Mouse (Mus musculus) liver, embryonic 16.5 days (tissue): Measurements from ENCODE around the gene Pitpnc1. TPM values are rescaled to one million over a fixed set of nuclear protein-coding genes. Genes with fewer than 3 reads are reported as not detected.

Source experiments
- ATAC-seq: fragments of 200-750 bp; cut with Nextera tagmentation; 2 replicates; pipeline ENCODE4 v1.8.0; 2017; ENCODE audit warnings: low read depth, mild to moderate bottlenecking, moderate number of reproducible peaks, moderate library complexity
- H3K27ac ChIP-seq: fragments of 300-500 bp; sonication (generic); 2 replicates; pipeline ENCODE4 v1.5.1; 2014; ENCODE audit warnings: mild to moderate bottlenecking, low read length
- H3K27me3 ChIP-seq: fragments of 300-500 bp; sonication (generic); 2 replicates; pipeline ENCODE4 v1.6.1; 2014; ENCODE audit warnings: low read depth, low read length, mixed read lengths; ENCODE audit not compliant: control insufficient read depth, insufficient read depth
- H3K36me3 ChIP-seq: fragments of 300-500 bp; sonication (generic); 2 replicates; pipeline ENCODE4 v1.6.1; 2014; ENCODE audit warnings: mild to moderate bottlenecking; ENCODE audit not compliant: control insufficient read depth, insufficient read depth
- H3K4me1 ChIP-seq: fragments of 300-500 bp; sonication (generic); 2 replicates; pipeline ENCODE4 v1.6.1; 2014; ENCODE audit warnings: low read depth, low read length, mixed read lengths; ENCODE audit not compliant: control insufficient read depth
- H3K4me2 ChIP-seq: fragments of 300-500 bp; sonication (generic); 2 replicates; pipeline ENCODE4 v1.6.1; 2014; ENCODE audit warnings: low read depth, low read length, mixed read lengths
- H3K4me3 ChIP-seq: fragments of 300-500 bp; sonication (generic); 2 replicates; pipeline ENCODE4 v1.5.1; 2014; ENCODE audit warnings: low read depth, mild to moderate bottlenecking, low read length
- H3K9ac ChIP-seq: fragments of 300-500 bp; sonication (generic); 2 replicates; pipeline ENCODE4 v1.6.1; 2014; ENCODE audit warnings: low read depth, low read length
- H3K9me3 ChIP-seq: fragments of 300-500 bp; sonication (generic); replicated peaks from 2 replicates; pipeline ENCODE4 v1.6.1; 2016; ENCODE audit warnings: low read length; ENCODE audit not compliant: control insufficient read depth
- WGBS: fragments of 180-500 bp; shearing (Covaris S2); extraction: QIAGEN DNeasy Blood & Tissue Kit; methylation state at CpG from one replicate; pipeline ENCODE4 v1.1.7; 2014; ENCODE audit not compliant: insufficient replicate concordance; 5-methylcytosine and 5-hydroxymethylcytosine counted together
- polyA plus RNA-seq: library from polyadenylated mRNA; unstranded; fragments of >200 nt; fragmentation: Nextera tagmentation; extraction: Ambion mirVana; gene quantifications from 2 replicates; pipeline ENCODE4 v1.2.1, GENCODE M21; 2015

Pitpnc1 gene
- polyA plus RNA-seq, 1 experiment from 2014 or later = 7.6 TPM

- no peak for ATAC-seq
Measured at GRCm38 (mm10) chr11:107437723-107438122, 32.8 kb downstream of the Pitpnc1 start.

GRCm38 (mm10) chr11:107435776-107436449 is 34.6 kb downstream of the Pitpnc1 start:
- Histone ChIP-seq H3K4me2 (no peak overlapping the region), H3K4me1 (peaks cover 16% of the 10 kb centered on the region), H3K36me3 (no peaks in the 10 kb centered on the region), H3K4me3 (no peak overlapping the region), H3K27ac (no peak overlapping the region), H3K9me3 (no peaks in the 10 kb centered on the region), H3K27me3 (no peaks in the 10 kb centered on the region), H3K9ac (no peak overlapping the region)
- ATAC-seq = no peak
- 78% methylated on average over 6 of the region's 6 CpGs for WGBS

More at GRCm38 (mm10) chr11:107437723-107438122, 32.8 kb downstream of the Pitpnc1 start:
- Histone ChIP-seq H3K36me3 (no peaks in the 10 kb centered on the region), H3K4me3 (no peak overlapping the region), H3K9ac (no peak overlapping the region), H3K27ac (no peak overlapping the region), H3K4me1 (peaks cover 3% of the 10 kb centered on the region), H3K9me3 (no peaks in the 10 kb centered on the region), H3K27me3 (no peaks in the 10 kb centered on the region), H3K4me2 (no peak overlapping the region)
- 88% methylated on average over 4 of the region's 4 CpGs for WGBS

GRCm38 (mm10) chr11:107431197-107431965 is 39.1 kb downstream of the Pitpnc1 start:
- Histone ChIP-seq H3K27ac (0 out of 2 replicates have a peak overlapping the region, but pooled peaks have one; percentile 14), H3K9ac (no peak overlapping the region), H3K9me3 (no peaks in the 10 kb centered on the region), H3K4me3 (no peak overlapping the region), H3K4me1 (peaks cover 13% of the 10 kb centered on the region), H3K4me2 (no peak overlapping the region), H3K27me3 (no peaks in the 10 kb centered on the region), H3K36me3 (no peaks in the 10 kb centered on the region)
- 0 out of 2 replicates have a peak, but pooled peaks have one; percentile 35 for ATAC-seq
- 65% methylated on average over 7 of the region's 7 CpGs for WGBS

GRCm38 (mm10) chr11:107428011-107428410 is 42.5 kb downstream of the Pitpnc1 start:
- Histone ChIP-seq H3K36me3 (no peaks in the 10 kb centered on the region), H3K27ac (no peak overlapping the region), H3K9ac (no peak overlapping the region), H3K4me3 (no peak overlapping the region), H3K9me3 (no peaks in the 10 kb centered on the region), H3K4me1 (peaks cover 13% of the 10 kb centered on the region), H3K4me2 (no peak overlapping the region), H3K27me3 (no peaks in the 10 kb centered on the region)
- ATAC-seq = no peak
- WGBS = 71% methylated on average over 10 of the region's 10 CpGs

- Histone ChIP-seq H3K4me3 (no peak overlapping the region), H3K27ac (no peak overlapping the region), H3K27me3 (no peaks in the 10 kb centered on the region), H3K4me1 (peaks cover 14% of the 10 kb centered on the region), H3K4me2 (no peak overlapping the region), H3K36me3 (no peaks in the 10 kb centered on the region), H3K9me3 (no peaks in the 10 kb centered on the region), H3K9ac (no peak overlapping the region)
- WGBS = 84% methylated on average over 12 of the region's 12 CpGs
- no peak for ATAC-seq
Measured at GRCm38 (mm10) chr11:107424176-107424575, 46.3 kb downstream of the Pitpnc1 start.

- 0 out of 2 replicates have a peak overlapping the region, but pooled peaks have one; percentile 15 for H3K27ac ChIP-seq
- no peaks in the 10 kb centered on the region for H3K27me3 ChIP-seq
- ATAC-seq = no peak
- H3K4me1 ChIP-seq = peaks cover 21% of the 10 kb centered on the region
- H3K9me3 ChIP-seq = no peaks in the 10 kb centered on the region
- no peaks in the 10 kb centered on the region for H3K36me3 ChIP-seq
- WGBS = 11% methylated on average over 5 of the region's 5 CpGs
- H3K4me3 ChIP-seq = no peak overlapping the region
- 0 out of 2 replicates have a peak overlapping the region, but pooled peaks have one; percentile 9 for H3K9ac ChIP-seq
- H3K4me2 ChIP-seq = no peak overlapping the region
Measured at GRCm38 (mm10) chr11:107422356-107422754, 48.1 kb downstream of the Pitpnc1 start.

GRCm38 (mm10) chr11:107421751-107422355 is 48.6 kb downstream of the Pitpnc1 start:
- H3K9me3 ChIP-seq = no peaks in the 10 kb centered on the region
- peak overlapping the region; percentile 9; the same call in 1 of the 2 replicates for H3K9ac ChIP-seq
- no peak overlapping the region for H3K4me3 ChIP-seq
- peak; percentile 48; the same call in 1 of the 2 replicates for ATAC-seq
- 12% methylated on average over 5 of the region's 5 CpGs for WGBS
- no peaks in the 10 kb centered on the region for H3K36me3 ChIP-seq
- peaks cover 26% of the 10 kb centered on the region for H3K4me1 ChIP-seq
- H3K4me2 ChIP-seq = no peak overlapping the region; the same call in 1 of the 2 replicates
- H3K27ac ChIP-seq = peak overlapping the region; percentile 23; the same call in 1 of the 2 replicates
- H3K27me3 ChIP-seq = no peaks in the 10 kb centered on the region

- H3K4me2 ChIP-seq = no peak overlapping the region
- H3K4me1 ChIP-seq = peaks cover 40% of the 10 kb centered on the region
- no peak overlapping the region for H3K4me3 ChIP-seq
- H3K9ac ChIP-seq = no peak overlapping the region
- 63% methylated on average over 7 of the region's 7 CpGs for WGBS
- no peak overlapping the region for H3K27ac ChIP-seq
- ATAC-seq = no peak
- no peaks in the 10 kb centered on the region for H3K36me3 ChIP-seq
- H3K9me3 ChIP-seq = no peaks in the 10 kb centered on the region
- H3K27me3 ChIP-seq = no peaks in the 10 kb centered on the region
Measured at GRCm38 (mm10) chr11:107419925-107420324, 50.6 kb downstream of the Pitpnc1 start.
